Mouse (Mus musculus): ENCODE data around the gene Prkg1. TPM values are rescaled to one million over a fixed set of nuclear protein-coding genes. Genes with fewer than 3 reads are reported as not detected.

The Prkg1 gene
- total RNA-seq, 1 experiment, result 1.5 TPM

GRCm38 (mm10) chr19:30637471-30637870 lies 1127.4 kb downstream of the Prkg1 start:
- H3K27ac ChIP-seq (ENCODE audit: insufficient read depth, low read depth, low read length, poor library complexity, severe bottlenecking), result no peak overlapping the region
- H3K36me3 ChIP-seq (ENCODE audit: control insufficient read depth, insufficient read depth, low read length, poor library complexity, severe bottlenecking), result no peaks in the 10 kb centered on the region
- no peaks in the 10 kb centered on the region for H3K4me1 ChIP-seq (ENCODE audit: control insufficient read depth in 2 of 2, insufficient read depth in 2 of 2, low read length in 2 of 2, poor library complexity in 1 of 2)
- H3K9ac ChIP-seq (ENCODE audit: insufficient read depth, low read depth, low read length, poor library complexity, severe bottlenecking), result no peak overlapping the region
- in situ Hi-C loops (cut with MboI; ENCODE audit: low sequenced_read_pairs in 2 of 2, unreplicated experiment in 2 of 2), result no loop called here
- H3K9me3 ChIP-seq (ENCODE audit: control insufficient read depth, insufficient read depth, low read depth, low read length), result no peaks in the 10 kb centered on the region
- no peak overlapping the region for H3K4me3 ChIP-seq (ENCODE audit: insufficient read depth in 1 of 2, low read depth in 1 of 2, low read length in 2 of 2, poor library complexity in 1 of 2, severe bottlenecking in 1 of 2)
- no peak for DNase-seq (ENCODE audit: low read depth, low spot score)
- TF ChIP-seq HCFC1 (IDR thresholded peaks at IDR 0.05; ENCODE audit: borderline replicate concordance, insufficient read depth, low read length) (no peak), CHD2 (IDR thresholded peaks at IDR 0.05; ENCODE audit: low read depth, low read length) (no peak), MAFK (IDR thresholded peaks at IDR 0.05; ENCODE audit: insufficient read depth, low read depth, low read length) (no peak), ZNF384 (IDR thresholded peaks at IDR 0.05; ENCODE audit: low read depth, low read length) (no peak), ZC3H11A (IDR thresholded peaks at IDR 0.05; ENCODE audit: borderline replicate concordance, low read depth, low read length) (no peak)

DNA sequence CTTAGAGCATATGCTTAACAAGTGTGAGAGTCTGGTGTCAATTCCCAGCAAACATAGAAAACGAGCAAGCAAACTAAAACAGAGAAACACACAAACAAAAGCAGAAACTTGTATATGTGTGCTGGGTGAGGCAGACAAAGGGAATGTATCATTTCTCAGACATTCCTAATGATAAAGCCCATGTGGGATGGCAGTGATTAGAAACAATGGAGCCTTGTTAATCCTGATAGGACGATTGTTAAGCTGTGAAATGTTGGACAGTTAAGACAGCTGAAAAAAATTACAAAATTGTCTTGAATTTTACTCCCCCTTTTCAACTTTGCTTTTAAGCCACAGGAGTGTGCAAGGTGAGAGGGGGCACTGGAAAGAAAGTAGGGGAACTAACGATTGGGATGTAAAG lies 1133.8 kb downstream of the Prkg1 start:
- in situ Hi-C loops (cut with MboI; ENCODE audit: low sequenced_read_pairs in 2 of 2, unreplicated experiment in 2 of 2), result no loop called here
- Histone ChIP-seq H3K9me3 (ENCODE audit: control insufficient read depth, insufficient read depth, low read depth, low read length) (no peaks in the 10 kb centered on the region), H3K4me1 (ENCODE audit: control insufficient read depth in 2 of 2, insufficient read depth in 2 of 2, low read length in 2 of 2, poor library complexity in 1 of 2) (no peaks in the 10 kb centered on the region), H3K36me3 (ENCODE audit: control insufficient read depth, insufficient read depth, low read length, poor library complexity, severe bottlenecking) (no peaks in the 10 kb centered on the region), H3K4me3 (ENCODE audit: insufficient read depth in 1 of 2, low read depth in 1 of 2, low read length in 2 of 2, poor library complexity in 1 of 2, severe bottlenecking in 1 of 2) (no peak overlapping the region), H3K27ac (ENCODE audit: insufficient read depth, low read depth, low read length, poor library complexity, severe bottlenecking) (no peak overlapping the region), H3K9ac (ENCODE audit: insufficient read depth, low read depth, low read length, poor library complexity, severe bottlenecking) (no peak overlapping the region)
- TF ChIP-seq ZC3H11A (IDR thresholded peaks at IDR 0.05; ENCODE audit: borderline replicate concordance, low read depth, low read length) (no peak), MAFK (IDR thresholded peaks at IDR 0.05; ENCODE audit: insufficient read depth, low read depth, low read length) (no peak), CHD2 (IDR thresholded peaks at IDR 0.05; ENCODE audit: low read depth, low read length) (no peak), ZNF384 (IDR thresholded peaks at IDR 0.05; ENCODE audit: low read depth, low read length) (no peak), HCFC1 (IDR thresholded peaks at IDR 0.05; ENCODE audit: borderline replicate concordance, insufficient read depth, low read length) (no peak)
- DNase-seq (ENCODE audit: low read depth, low spot score), result no peak

GRCm38 (mm10) chr19:30626036-30626435 lies 1138.8 kb downstream of the Prkg1 start:
- H3K9ac ChIP-seq (ENCODE audit: insufficient read depth, low read depth, low read length, poor library complexity, severe bottlenecking), result no peak overlapping the region
- no peak overlapping the region for H3K4me3 ChIP-seq (ENCODE audit: insufficient read depth in 1 of 2, low read depth in 1 of 2, low read length in 2 of 2, poor library complexity in 1 of 2, severe bottlenecking in 1 of 2)
- DNase-seq (ENCODE audit: low read depth, low spot score), result no peak
- H3K4me1 ChIP-seq (ENCODE audit: control insufficient read depth in 2 of 2, insufficient read depth in 2 of 2, low read length in 2 of 2, poor library complexity in 1 of 2), result no peaks in the 10 kb centered on the region
- no peaks in the 10 kb centered on the region for H3K36me3 ChIP-seq (ENCODE audit: control insufficient read depth, insufficient read depth, low read length, poor library complexity, severe bottlenecking)
- TF ChIP-seq ZNF384 (IDR thresholded peaks at IDR 0.05; ENCODE audit: low read depth, low read length) (no peak), ZC3H11A (IDR thresholded peaks at IDR 0.05; ENCODE audit: borderline replicate concordance, low read depth, low read length) (no peak), HCFC1 (IDR thresholded peaks at IDR 0.05; ENCODE audit: borderline replicate concordance, insufficient read depth, low read length) (no peak), CHD2 (IDR thresholded peaks at IDR 0.05; ENCODE audit: low read depth, low read length) (no peak), MAFK (IDR thresholded peaks at IDR 0.05; ENCODE audit: insufficient read depth, low read depth, low read length) (no peak)
- no peaks in the 10 kb centered on the region for H3K9me3 ChIP-seq (ENCODE audit: control insufficient read depth, insufficient read depth, low read depth, low read length)
- in situ Hi-C loops (cut with MboI; ENCODE audit: low sequenced_read_pairs in 2 of 2, unreplicated experiment in 2 of 2), result no loop called here
- no peak overlapping the region for H3K27ac ChIP-seq (ENCODE audit: insufficient read depth, low read depth, low read length, poor library complexity, severe bottlenecking)

- Histone ChIP-seq H3K9ac (ENCODE audit: insufficient read depth, low read depth, low read length, poor library complexity, severe bottlenecking) (no peak overlapping the region), H3K27ac (ENCODE audit: insufficient read depth, low read depth, low read length, poor library complexity, severe bottlenecking) (no peak overlapping the region), H3K36me3 (ENCODE audit: control insufficient read depth, insufficient read depth, low read length, poor library complexity, severe bottlenecking) (no peaks in the 10 kb centered on the region), H3K9me3 (ENCODE audit: control insufficient read depth, insufficient read depth, low read depth, low read length) (no peaks in the 10 kb centered on the region), H3K4me1 (ENCODE audit: control insufficient read depth in 2 of 2, insufficient read depth in 2 of 2, low read length in 2 of 2, poor library complexity in 1 of 2) (no peaks in the 10 kb centered on the region), H3K4me3 (ENCODE audit: insufficient read depth in 1 of 2, low read depth in 1 of 2, low read length in 2 of 2, poor library complexity in 1 of 2, severe bottlenecking in 1 of 2) (no peak overlapping the region)
- DNase-seq (ENCODE audit: low read depth, low spot score), result no peak
- in situ Hi-C loops (cut with MboI; ENCODE audit: low sequenced_read_pairs in 2 of 2, unreplicated experiment in 2 of 2), result no loop called here
- TF ChIP-seq ZC3H11A (IDR thresholded peaks at IDR 0.05; ENCODE audit: borderline replicate concordance, low read depth, low read length) (no peak), HCFC1 (IDR thresholded peaks at IDR 0.05; ENCODE audit: borderline replicate concordance, insufficient read depth, low read length) (no peak), MAFK (IDR thresholded peaks at IDR 0.05; ENCODE audit: insufficient read depth, low read depth, low read length) (no peak), CHD2 (IDR thresholded peaks at IDR 0.05; ENCODE audit: low read depth, low read length) (no peak), ZNF384 (IDR thresholded peaks at IDR 0.05; ENCODE audit: low read depth, low read length) (no peak)
These were observed 1139.4 kb downstream of the Prkg1 start for GRCm38 (mm10) chr19:30625391-30625790.

GRCm38 (mm10) chr19:30623620-30624019 lies 1141.2 kb downstream of the Prkg1 start:
- H3K27ac ChIP-seq (ENCODE audit: insufficient read depth, low read depth, low read length, poor library complexity, severe bottlenecking), result no peak overlapping the region

More at GRCm38 (mm10) chr19:30623620-30624019, 1141.2 kb downstream of the Prkg1 start:
- H3K4me3 ChIP-seq (ENCODE audit: insufficient read depth in 1 of 2, low read depth in 1 of 2, low read length in 2 of 2, poor library complexity in 1 of 2, severe bottlenecking in 1 of 2), result no peak overlapping the region
- no peaks in the 10 kb centered on the region for H3K36me3 ChIP-seq (ENCODE audit: control insufficient read depth, insufficient read depth, low read length, poor library complexity, severe bottlenecking)
- no peak overlapping the region for H3K9ac ChIP-seq (ENCODE audit: insufficient read depth, low read depth, low read length, poor library complexity, severe bottlenecking)
- DNase-seq (ENCODE audit: low read depth, low spot score), result no peak
- H3K9me3 ChIP-seq (ENCODE audit: control insufficient read depth, insufficient read depth, low read depth, low read length), result no peaks in the 10 kb centered on the region
- in situ Hi-C loops (cut with MboI; ENCODE audit: low sequenced_read_pairs in 2 of 2, unreplicated experiment in 2 of 2), result no loop called here
- no peaks in the 10 kb centered on the region for H3K4me1 ChIP-seq (ENCODE audit: control insufficient read depth in 2 of 2, insufficient read depth in 2 of 2, low read length in 2 of 2, poor library complexity in 1 of 2)
- no peak for TF ChIP-seq CHD2 (IDR thresholded peaks at IDR 0.05; ENCODE audit: low read depth, low read length)
- no peak for TF ChIP-seq ZC3H11A (IDR thresholded peaks at IDR 0.05; ENCODE audit: borderline replicate concordance, low read depth, low read length)
- no peak for TF ChIP-seq HCFC1 (IDR thresholded peaks at IDR 0.05; ENCODE audit: borderline replicate concordance, insufficient read depth, low read length)
- TF ChIP-seq MAFK (IDR thresholded peaks at IDR 0.05; ENCODE audit: insufficient read depth, low read depth, low read length), result no peak
- no peak for TF ChIP-seq ZNF384 (IDR thresholded peaks at IDR 0.05; ENCODE audit: low read depth, low read length)

All from ES-E14 (cell line).